Mouse (Mus musculus): Measurements from ENCODE around the gene Casz1. TPM values are rescaled to one million over a fixed set of nuclear protein-coding genes. Genes with fewer than 3 reads are reported as not detected.
A peak's percentile ranks its signal among the peaks of the same experiment; 100 is the strongest.

The Casz1 gene
- polyA plus RNA-seq, 1 experiment from 2014 or later: 12.3 TPM

- Histone ChIP-seq H3K4me3 (replicated peaks) (no peak overlapping the region), H3K9ac (replicated peaks) (no peak overlapping the region), H3K36me3 (no peaks in the 10 kb centered on the region), H3K27ac (replicated peaks) (no peak overlapping the region), H3K4me2 (no peak overlapping the region), H3K9me3 (replicated peaks) (no peaks in the 10 kb centered on the region), H3K27me3 (replicated peaks) (peaks cover 42% of the 10 kb centered on the region), H3K4me1 (peaks cover 18% of the 10 kb centered on the region)
- WGBS: 72% methylated on average over 4 of the region's 4 CpGs
- ATAC-seq (ENCODE audit: low FRiP score): no peak; the same call in 1 of the 2 replicates
Observed at GRCm38 (mm10) chr4:148945476-148945881, 141.2 kb downstream of the Casz1 start.

GRCm38 (mm10) chr4:148946071-148946470 lies 141.8 kb downstream of the Casz1 start:
- Histone ChIP-seq H3K27ac (replicated peaks) (no peak overlapping the region), H3K4me1 (peaks cover 18% of the 10 kb centered on the region), H3K27me3 (replicated peaks) (peaks cover 45% of the 10 kb centered on the region), H3K9me3 (replicated peaks) (no peaks in the 10 kb centered on the region), H3K4me3 (replicated peaks) (no peak overlapping the region), H3K9ac (replicated peaks) (no peak overlapping the region), H3K36me3 (no peaks in the 10 kb centered on the region), H3K4me2 (no peak overlapping the region)
- 86% methylated on average over 8 of the region's 8 CpGs for WGBS
- no peak for ATAC-seq (ENCODE audit: low FRiP score)

- H3K9me3 ChIP-seq (replicated peaks): no peaks in the 10 kb centered on the region
- H3K36me3 ChIP-seq: no peaks in the 10 kb centered on the region
- no peak for ATAC-seq (ENCODE audit: low FRiP score)
- no peak overlapping the region for H3K4me2 ChIP-seq
- peaks cover 47% of the 10 kb centered on the region for H3K27me3 ChIP-seq (replicated peaks)
- 67% methylated on average over 10 of the region's 10 CpGs for WGBS
- H3K4me3 ChIP-seq (replicated peaks): no peak overlapping the region
- no peak overlapping the region for H3K27ac ChIP-seq (replicated peaks)
- no peak overlapping the region for H3K9ac ChIP-seq (replicated peaks)
- peaks cover 27% of the 10 kb centered on the region for H3K4me1 ChIP-seq
Observed at GRCm38 (mm10) chr4:148947833-148948388, 143.7 kb downstream of the Casz1 start.

GRCm38 (mm10) chr4:148950487-148950886 lies 146.3 kb downstream of the Casz1 start:
- H3K27me3 ChIP-seq (replicated peaks): peaks cover 53% of the 10 kb centered on the region
- ATAC-seq (ENCODE audit: low FRiP score): no peak
- H3K4me1 ChIP-seq: peaks cover 29% of the 10 kb centered on the region
- H3K27ac ChIP-seq (replicated peaks): peak overlapping the region; percentile 35; the same call in 1 of the 2 replicates
- no peaks in the 10 kb centered on the region for H3K36me3 ChIP-seq
- no peak overlapping the region for H3K9ac ChIP-seq (replicated peaks)
- H3K9me3 ChIP-seq (replicated peaks): no peaks in the 10 kb centered on the region
- H3K4me2 ChIP-seq: peak overlapping the region; percentile 75; the same call in 1 of the 2 replicates
- WGBS: 78% methylated on average over 6 of the region's 6 CpGs
- no peak overlapping the region for H3K4me3 ChIP-seq (replicated peaks)

GRCm38 (mm10) chr4:148950932-148951650 lies 146.9 kb downstream of the Casz1 start:
- WGBS: 26% methylated on average over 25 of the region's 25 CpGs
- H3K27ac ChIP-seq (replicated peaks): peak overlapping the region; percentile 35
- H3K4me2 ChIP-seq: peak overlapping the region; percentile 75
- no peaks in the 10 kb centered on the region for H3K36me3 ChIP-seq
- 0 out of 2 replicates have a peak overlapping the region, but pooled peaks have one; percentile 21 for H3K9ac ChIP-seq (replicated peaks)
- peak overlapping the region; percentile 40 for H3K4me3 ChIP-seq (replicated peaks)
- peaks cover 29% of the 10 kb centered on the region for H3K4me1 ChIP-seq
- ATAC-seq (ENCODE audit: low FRiP score): no peak
- peaks cover 53% of the 10 kb centered on the region for H3K27me3 ChIP-seq (replicated peaks)
- H3K9me3 ChIP-seq (replicated peaks): no peaks in the 10 kb centered on the region

- ATAC-seq (ENCODE audit: low FRiP score): peak; percentile 30; the same call in 1 of the 2 replicates
- Histone ChIP-seq H3K36me3 (no peaks in the 10 kb centered on the region), H3K4me2 (peak overlapping the region; percentile 75), H3K4me3 (replicated peaks) (peak overlapping the region; percentile 40), H3K27me3 (replicated peaks) (peaks cover 53% of the 10 kb centered on the region), H3K9ac (replicated peaks) (peak overlapping the region; percentile 44), H3K4me1 (peaks cover 29% of the 10 kb centered on the region), H3K27ac (replicated peaks) (peak overlapping the region; percentile 13; the same call in 1 of the 2 replicates), H3K9me3 (replicated peaks) (no peaks in the 10 kb centered on the region)
- WGBS: 5% methylated on average over 44 of the region's 44 CpGs
Observed at GRCm38 (mm10) chr4:148951821-148952291, 147.6 kb downstream of the Casz1 start.

- Histone ChIP-seq H3K4me1 (peaks cover 29% of the 10 kb centered on the region), H3K36me3 (no peaks in the 10 kb centered on the region), H3K4me2 (peak overlapping the region; percentile 75), H3K4me3 (replicated peaks) (peak overlapping the region; percentile 40), H3K27ac (replicated peaks) (peak overlapping the region; percentile 13; the same call in 1 of the 2 replicates), H3K27me3 (replicated peaks) (peaks cover 53% of the 10 kb centered on the region), H3K9ac (replicated peaks) (peak overlapping the region; percentile 44), H3K9me3 (replicated peaks) (no peaks in the 10 kb centered on the region)
- peak; percentile 40; the same call in 1 of the 2 replicates for ATAC-seq (ENCODE audit: low FRiP score)
- WGBS: 3% methylated on average over 66 of the region's 69 CpGs
Observed at GRCm38 (mm10) chr4:148952328-148953222, 148.3 kb downstream of the Casz1 start.

GRCm38 (mm10) chr4:148955131-148955813 lies 151.0 kb downstream of the Casz1 start:
- Histone ChIP-seq H3K27ac (replicated peaks) (no peak overlapping the region), H3K4me1 (peaks cover 28% of the 10 kb centered on the region), H3K9ac (replicated peaks) (no peak overlapping the region), H3K27me3 (replicated peaks) (peaks cover 28% of the 10 kb centered on the region), H3K4me3 (replicated peaks) (no peak overlapping the region), H3K4me2 (no peak overlapping the region), H3K9me3 (replicated peaks) (no peaks in the 10 kb centered on the region), H3K36me3 (no peaks in the 10 kb centered on the region)
- no peak for ATAC-seq (ENCODE audit: low FRiP score)
- 81% methylated on average over 14 of the region's 14 CpGs for WGBS

- H3K4me3 ChIP-seq (replicated peaks): no peak overlapping the region
- H3K27me3 ChIP-seq (replicated peaks): peaks cover 2% of the 10 kb centered on the region; the same call in 1 of the 2 replicates
- peaks cover under 1% of the 10 kb centered on the region; the same call in 1 of the 2 replicates for H3K4me1 ChIP-seq
- 79% methylated on average over 12 of the region's 12 CpGs for WGBS
- ATAC-seq (ENCODE audit: low FRiP score): no peak
- 0 out of 2 replicates have a peak, but pooled peaks cover 3% of the 10 kb centered on the region for H3K36me3 ChIP-seq
- no peak overlapping the region for H3K9ac ChIP-seq (replicated peaks)
- H3K4me2 ChIP-seq: no peak overlapping the region
- no peaks in the 10 kb centered on the region for H3K9me3 ChIP-seq (replicated peaks)
- H3K27ac ChIP-seq (replicated peaks): no peak overlapping the region
Observed at GRCm38 (mm10) chr4:148960011-148960410, 155.8 kb downstream of the Casz1 start.

GRCm38 (mm10) chr4:148961081-148961480 lies 156.9 kb downstream of the Casz1 start:
- no peak for ATAC-seq (ENCODE audit: low FRiP score)
- no peak overlapping the region for H3K27ac ChIP-seq (replicated peaks)
- no peak overlapping the region for H3K4me2 ChIP-seq
- H3K9ac ChIP-seq (replicated peaks): no peak overlapping the region
- H3K36me3 ChIP-seq: 0 out of 2 replicates have a peak, but pooled peaks cover 3% of the 10 kb centered on the region
- no peaks in the 10 kb centered on the region for H3K27me3 ChIP-seq (replicated peaks)
- no peak overlapping the region for H3K4me3 ChIP-seq (replicated peaks)
- WGBS: 95% methylated on average over 19 of the region's 19 CpGs
- no peaks in the 10 kb centered on the region for H3K9me3 ChIP-seq (replicated peaks)
- peaks cover 4% of the 10 kb centered on the region; the same call in 1 of the 2 replicates for H3K4me1 ChIP-seq

GRCm38 (mm10) chr4:148962096-148962495 lies 157.9 kb downstream of the Casz1 start:
- Histone ChIP-seq H3K27me3 (replicated peaks) (no peaks in the 10 kb centered on the region), H3K9ac (replicated peaks) (no peak overlapping the region), H3K4me2 (no peak overlapping the region), H3K27ac (replicated peaks) (no peak overlapping the region), H3K9me3 (replicated peaks) (no peaks in the 10 kb centered on the region), H3K4me1 (peaks cover 11% of the 10 kb centered on the region), H3K36me3 (0 out of 2 replicates have a peak, but pooled peaks cover 3% of the 10 kb centered on the region), H3K4me3 (replicated peaks) (no peak overlapping the region)
- no peak for ATAC-seq (ENCODE audit: low FRiP score)
- 100% methylated on average over 1 of the region's 1 CpGs for WGBS

All from neural tube, embryonic 15.5 days (tissue).